Mouse (Mus musculus) myocyte (in vitro differentiated cells): Measurements from ENCODE around the gene Napa.

Source experiments
- CEBPB ChIP-seq: IDR thresholded peaks from 2 replicates; pipeline ENCODE4 v1.6.1; 2011; ENCODE audit warnings: mild to moderate bottlenecking, moderate library complexity; ENCODE audit not compliant: poor library complexity, insufficient read depth, severe bottlenecking
- E2F4 ChIP-seq: IDR thresholded peaks from one replicate; pipeline ENCODE4 v1.6.1; 2011; ENCODE audit warnings: mild to moderate bottlenecking, control low read depth, moderate library complexity; ENCODE audit not compliant: insufficient read depth
- MAX ChIP-seq: IDR thresholded peaks from one replicate; pipeline ENCODE4 v1.6.1; 2011; ENCODE audit warnings: low read depth, mild to moderate bottlenecking, control low read depth
- MYOD1 ChIP-seq, 3 experiments: IDR thresholded peaks; one replicate each; pipeline ENCODE4 v1.6.1; 2011; ENCODE audit warnings: control low read depth in 2 of 3, low read depth in 2 of 3, mild to moderate bottlenecking in 2 of 3, moderate library complexity in 1 of 3; ENCODE audit not compliant: insufficient read length in 2 of 3, control insufficient read depth in 1 of 3
- MYOG ChIP-seq, 3 experiments: IDR thresholded peaks; one replicate each; pipeline ENCODE4 v1.6.1; 2011; ENCODE audit warnings: control low read depth in 2 of 3, low read depth in 2 of 3, mild to moderate bottlenecking in 2 of 3; ENCODE audit not compliant: insufficient read length in 2 of 3, control insufficient read depth in 1 of 3, insufficient read depth in 1 of 3
- POLR2A ChIP-seq: IDR thresholded peaks from one replicate; pipeline ENCODE4 v1.6.1; 2011; ENCODE audit warnings: low read depth, mild to moderate bottlenecking, control low read depth, moderate library complexity; ENCODE audit not compliant: insufficient read length
- POLR2AphosphoS2 ChIP-seq: IDR thresholded peaks from one replicate; pipeline ENCODE4 v1.6.1; 2011; ENCODE audit warnings: low read depth, control low read depth; ENCODE audit not compliant: insufficient read length
- SRF ChIP-seq: IDR thresholded peaks from one replicate; pipeline ENCODE4 v1.6.1; 2011; ENCODE audit warnings: low read depth; ENCODE audit not compliant: control insufficient read depth, insufficient read length
- TCF12 ChIP-seq: IDR thresholded peaks from one replicate; pipeline ENCODE4 v1.6.1; 2011; ENCODE audit warnings: mild to moderate bottlenecking, control low read depth; ENCODE audit not compliant: poor library complexity, insufficient read depth, severe bottlenecking
- TCF3 ChIP-seq: IDR thresholded peaks from one replicate; pipeline ENCODE4 v1.6.1; 2011; ENCODE audit warnings: low read depth, control low read depth; ENCODE audit not compliant: insufficient read length
- USF1 ChIP-seq: IDR thresholded peaks from one replicate; pipeline ENCODE4 v1.6.1; 2011; ENCODE audit warnings: low read depth, mild to moderate bottlenecking, control low read depth, moderate library complexity

DNA sequence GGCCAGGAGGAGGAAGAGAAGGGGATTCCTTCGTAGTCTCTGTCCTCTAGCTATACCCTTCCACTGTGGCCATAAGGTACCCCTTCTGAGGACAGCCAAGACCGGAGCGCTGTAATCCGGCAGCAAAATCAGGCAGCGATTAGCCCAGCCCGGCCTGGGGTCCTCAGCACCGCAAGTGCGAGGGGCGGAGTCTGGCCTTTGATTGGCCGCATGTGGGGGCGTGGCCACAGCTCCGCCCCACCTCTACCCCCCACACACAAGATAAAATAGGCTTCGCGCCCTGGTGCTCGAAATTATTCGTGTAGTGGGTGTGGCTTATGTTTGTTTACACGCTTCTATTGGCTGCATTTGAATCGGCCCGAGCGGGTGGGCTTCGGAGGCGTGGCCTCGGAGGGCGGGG is 45.6 kb upstream of the Napa start:
- peak; percentile 59 for TF ChIP-seq POLR2A
- no peak for TF ChIP-seq USF1
- no peak for TF ChIP-seq TCF3
- TF ChIP-seq TCF12: no peak
- peak; percentile 12 for TF ChIP-seq MAX
- TF ChIP-seq MYOD1 (IDR thresholded peaks at IDR 0.05; ENCODE audit: control insufficient read depth in 1 of 3, insufficient read length in 2 of 3, low read depth in 2 of 3): no peak
- TF ChIP-seq MYOG (IDR thresholded peaks at IDR 0.05; ENCODE audit: control insufficient read depth in 1 of 3, insufficient read depth in 1 of 3, insufficient read length in 2 of 3, low read depth in 2 of 3): peak in 1 of 3 experiments; percentile 40
- peak; percentile 70 for TF ChIP-seq POLR2AphosphoS2
- TF ChIP-seq CEBPB: no peak
- TF ChIP-seq SRF: no peak
- TF ChIP-seq E2F4: peak; percentile 71
